Mouse (Mus musculus) heart, embryonic 12.5 days (tissue): ENCODE measurements around the gene Tmem208. TPM values are rescaled to one million over a fixed set of nuclear protein-coding genes. Genes with fewer than 3 reads are reported as not detected.

Experiments
- ATAC-seq: fragments of 200-750 bp; cut with Nextera tagmentation; 2 replicates; pipeline ENCODE4 v1.8.0; 2017; ENCODE audit warnings: moderate TSS enrichment, moderate library complexity; ENCODE audit not compliant: insufficient number of reproducible peaks, low FRiP score
- H3K27ac ChIP-seq: fragments of 300-500 bp; sonication (generic); 2 replicates; pipeline ENCODE4 v1.5.1; 2016; ENCODE audit warnings: mild to moderate bottlenecking, moderate library complexity; ENCODE audit not compliant: poor library complexity, severe bottlenecking
- H3K27me3 ChIP-seq: fragments of 300-500 bp; sonication (generic); replicated peaks from 2 replicates; pipeline ENCODE4 v1.6.1; 2016; ENCODE audit warnings: mild to moderate bottlenecking, moderate library complexity
- H3K36me3 ChIP-seq: fragments of 300-500 bp; sonication (generic); 2 replicates; pipeline ENCODE4 v1.6.1; 2016; ENCODE audit warnings: mild to moderate bottlenecking, moderate library complexity
- H3K4me1 ChIP-seq: fragments of 300-500 bp; sonication (generic); replicated peaks from 2 replicates; pipeline ENCODE4 v1.6.1; 2016; ENCODE audit warnings: mild to moderate bottlenecking
- H3K4me2 ChIP-seq: fragments of 300-500 bp; sonication (generic); 2 replicates; pipeline ENCODE4 v1.6.1; 2016; ENCODE audit warnings: mild to moderate bottlenecking, moderate library complexity
- H3K4me3 ChIP-seq: fragments of 300-500 bp; sonication (generic); 2 replicates; pipeline ENCODE4 v1.5.1; 2016; ENCODE audit warnings: mild to moderate bottlenecking
- H3K9ac ChIP-seq: fragments of 300-500 bp; sonication (generic); 2 replicates; pipeline ENCODE4 v1.6.1; 2016; ENCODE audit warnings: mild to moderate bottlenecking, moderate library complexity
- H3K9me3 ChIP-seq: fragments of 300-500 bp; sonication (generic); replicated peaks from 2 replicates; pipeline ENCODE4 v1.6.1; 2016; ENCODE audit warnings: mild to moderate bottlenecking, moderate library complexity
- WGBS: fragments of 180-500 bp; shearing (Covaris S2); methylation state at CpG from one replicate; pipeline ENCODE4 v1.1.7; 2016; 5-methylcytosine and 5-hydroxymethylcytosine counted together
- polyA plus RNA-seq: library from polyadenylated mRNA; unstranded; fragments of >200 nt; fragmentation: Nextera tagmentation; extraction: Ambion mirVana; gene quantifications from 2 replicates; pipeline ENCODE4 v1.2.1, GENCODE M21; 2016

Tmem208 gene
- polyA plus RNA-seq, 1 experiment from 2014 or later = 80.7 TPM

- 42% methylated on average over 18 of the region's 18 CpGs for WGBS
- Histone ChIP-seq H3K27ac (no peak overlapping the region), H3K4me1 (peaks cover 33% of the 10 kb centered on the region)
These were observed 27.6 kb upstream of the Tmem208 start for GRCm38 (mm10) chr8:105298351-105299252.

DNA sequence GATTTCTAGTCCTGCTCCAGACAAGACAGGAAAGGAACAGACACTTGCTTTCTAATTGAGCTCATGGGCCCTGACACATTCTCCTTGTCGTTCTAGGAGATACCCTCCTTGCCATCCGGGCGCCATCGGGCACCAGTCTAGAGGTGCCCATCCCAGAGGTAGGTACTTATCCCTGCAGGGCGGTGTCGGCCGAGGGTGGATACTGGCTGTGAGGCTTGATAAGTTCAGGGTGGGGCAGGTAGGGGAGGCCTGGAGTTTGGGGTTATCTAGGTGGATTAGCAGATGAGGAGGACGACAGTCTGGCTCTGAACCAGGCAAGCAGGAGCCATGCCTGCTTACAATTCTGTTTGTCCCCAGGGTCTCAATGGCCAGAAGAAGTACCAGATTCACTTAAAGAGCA, 26.2 kb upstream of the Tmem208 start:
- Histone ChIP-seq H3K27ac (no peak overlapping the region), H3K27me3 (no peaks in the 10 kb centered on the region), H3K4me1 (peaks cover 43% of the 10 kb centered on the region), H3K36me3 (peaks cover 60% of the 10 kb centered on the region), H3K9ac (no peak overlapping the region), H3K4me3 (no peak overlapping the region), H3K4me2 (peak overlapping the region; percentile 22), H3K9me3 (no peaks in the 10 kb centered on the region)
- 0 out of 2 replicates have a peak, but pooled peaks have one; percentile 58 for ATAC-seq
- WGBS = 76% methylated on average over 8 of the region's 8 CpGs

More at GRCm38 (mm10) chr8:105298351-105299252, 27.6 kb upstream of the Tmem208 start:
- Histone ChIP-seq H3K36me3 (peaks cover 47% of the 10 kb centered on the region), H3K27me3 (peaks cover 4% of the 10 kb centered on the region), H3K4me2 (peak overlapping the region; percentile 84), H3K4me3 (peak overlapping the region; percentile 87), H3K9ac (peak overlapping the region; percentile 90), H3K9me3 (no peaks in the 10 kb centered on the region)
- no peak for ATAC-seq

GRCm38 (mm10) chr8:105303396-105303795, 22.8 kb upstream of the Tmem208 start:
- H3K36me3 ChIP-seq = peaks cover 76% of the 10 kb centered on the region

GRCm38 (mm10) chr8:105303874-105304273, 22.3 kb upstream of the Tmem208 start:
- H3K27ac ChIP-seq = peak overlapping the region; percentile 53; the same call in 1 of the 2 replicates
- no peak overlapping the region for H3K4me3 ChIP-seq
- 70% methylated on average over 9 of the region's 9 CpGs for WGBS
- H3K9ac ChIP-seq = no peak overlapping the region
- no peak overlapping the region for H3K4me2 ChIP-seq
- peaks cover 76% of the 10 kb centered on the region for H3K36me3 ChIP-seq
- H3K27me3 ChIP-seq = no peaks in the 10 kb centered on the region
- H3K4me1 ChIP-seq = peaks cover 44% of the 10 kb centered on the region
- ATAC-seq = no peak
- H3K9me3 ChIP-seq = no peaks in the 10 kb centered on the region

More at GRCm38 (mm10) chr8:105303396-105303795, 22.8 kb upstream of the Tmem208 start:
- Histone ChIP-seq H3K9ac (no peak overlapping the region), H3K27ac (no peak overlapping the region), H3K4me2 (no peak overlapping the region), H3K27me3 (no peaks in the 10 kb centered on the region), H3K9me3 (no peaks in the 10 kb centered on the region), H3K4me3 (no peak overlapping the region), H3K4me1 (peaks cover 49% of the 10 kb centered on the region)
- ATAC-seq = no peak
- WGBS = 86% methylated on average over 8 of the region's 8 CpGs

DNA sequence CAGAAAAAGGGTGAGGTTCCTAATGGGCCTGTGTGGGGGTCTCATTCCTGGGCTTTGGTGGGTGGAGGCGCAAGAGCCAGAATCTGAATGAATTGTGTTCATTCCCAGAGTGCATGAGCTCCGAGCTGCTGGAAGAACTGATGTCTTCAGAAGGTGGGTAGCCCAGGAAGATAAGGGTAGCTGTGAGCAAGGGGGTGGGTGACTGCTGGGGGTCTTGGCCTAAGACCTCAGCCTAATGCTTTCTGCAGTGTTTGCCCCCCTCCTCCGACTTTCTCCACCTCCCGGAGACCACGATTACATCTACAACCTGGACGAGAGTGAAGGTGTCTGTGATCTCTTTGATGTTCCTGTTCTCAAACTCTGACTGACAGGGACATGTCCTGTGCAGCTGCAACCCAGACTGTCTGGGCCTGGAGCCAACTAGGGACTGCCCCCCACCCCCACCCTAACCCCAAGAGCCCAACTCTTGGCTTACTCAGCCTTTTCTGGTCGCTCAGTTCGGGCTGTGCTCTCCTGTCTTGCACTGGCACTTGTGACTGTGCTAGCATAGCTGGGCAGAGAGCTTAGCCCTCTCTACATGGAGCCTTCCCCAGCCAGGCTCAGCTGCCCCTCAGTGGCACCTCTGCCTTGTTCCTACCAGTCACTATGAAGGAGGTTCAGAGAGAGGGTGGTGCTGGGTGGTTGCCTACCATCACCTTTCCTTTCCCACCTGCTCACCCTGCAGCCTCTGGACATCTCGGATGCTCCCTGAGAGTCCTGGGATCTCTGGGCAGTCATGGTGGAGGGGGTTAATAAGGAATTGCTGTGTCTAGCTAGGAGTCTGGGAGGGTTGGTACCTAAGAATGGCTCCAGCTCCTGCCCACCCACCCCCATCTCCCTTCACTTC, 21.6 kb upstream of the Tmem208 start:
- H3K4me2 ChIP-seq = no peak overlapping the region
- no peaks in the 10 kb centered on the region for H3K9me3 ChIP-seq
- no peak overlapping the region for H3K4me3 ChIP-seq
- no peaks in the 10 kb centered on the region for H3K27me3 ChIP-seq
- WGBS = 52% methylated on average over 9 of the region's 9 CpGs
- H3K27ac ChIP-seq = peak overlapping the region; percentile 53; the same call in 1 of the 2 replicates
- ATAC-seq = peak; percentile 18; the same call in 1 of the 2 replicates
- H3K9ac ChIP-seq = 0 out of 2 replicates have a peak overlapping the region, but pooled peaks have one; percentile 3
- peaks cover 76% of the 10 kb centered on the region for H3K36me3 ChIP-seq
- peaks cover 40% of the 10 kb centered on the region for H3K4me1 ChIP-seq

DNA sequence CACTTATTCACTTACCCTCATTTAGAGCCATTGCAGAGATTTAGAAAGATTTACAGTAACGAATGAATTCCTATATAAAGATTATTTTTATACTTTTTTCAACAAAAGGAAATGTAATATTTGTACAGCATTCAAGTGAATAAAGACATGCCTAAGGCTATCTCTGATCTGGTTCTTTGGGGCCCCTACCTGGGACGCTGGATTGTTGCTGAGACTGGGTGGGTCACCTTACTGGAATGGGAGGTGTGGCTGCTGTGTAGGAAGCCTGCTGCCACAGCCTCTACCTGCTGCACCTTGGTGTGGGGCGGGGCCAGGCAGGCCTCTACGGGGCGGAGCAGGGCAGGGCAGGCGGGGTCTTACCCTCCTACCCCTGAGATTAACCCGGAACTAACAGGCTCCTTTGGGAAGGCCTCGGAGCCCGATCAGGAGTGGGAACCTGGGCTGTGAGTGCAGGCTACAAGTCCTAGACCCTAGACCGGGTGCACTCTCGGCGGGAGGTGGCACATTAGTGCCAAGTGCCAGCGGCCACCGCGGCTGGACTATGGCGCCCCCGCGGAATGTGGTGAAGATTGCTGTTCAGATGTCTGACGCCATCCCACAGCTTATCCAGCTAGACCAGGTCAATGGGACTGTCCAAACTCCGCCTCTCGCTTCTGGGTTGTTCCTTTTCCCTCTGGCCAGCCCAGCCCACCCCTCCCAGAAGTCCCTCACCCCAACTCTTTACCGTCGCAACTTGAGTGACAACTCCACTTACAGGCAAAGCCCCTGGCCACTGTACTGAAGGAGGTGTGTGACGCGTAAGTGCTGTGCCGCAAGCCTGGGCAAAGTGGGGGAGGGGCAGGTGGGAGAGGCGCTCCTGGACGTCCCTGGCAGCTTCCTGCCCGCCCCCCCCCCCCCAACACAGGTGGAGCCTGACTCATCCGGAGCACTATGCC, 20.7 kb upstream of the Tmem208 start, which contains the start of gene Elmo3:
TSS of gene Elmo3 (plus strand) at position 391 of the 935 bp plus-strand sequence.
- Histone ChIP-seq H3K36me3 (peaks cover 75% of the 10 kb centered on the region), H3K9ac (peak within 1 kb of the TSS; percentile 69), H3K4me1 (peaks cover 36% of the 10 kb centered on the region), H3K9me3 (no peaks in the 10 kb centered on the region), H3K4me3 (peak within 1 kb of the TSS; percentile 46), H3K27me3 (no peaks in the 10 kb centered on the region), H3K4me2 (peak within 1 kb of the TSS; percentile 82), H3K27ac (peak within 1 kb of the TSS; percentile 53)
- ATAC-seq = peak; percentile 59
- WGBS = 6% methylated on average over 29 of the region's 30 CpGs

DNA sequence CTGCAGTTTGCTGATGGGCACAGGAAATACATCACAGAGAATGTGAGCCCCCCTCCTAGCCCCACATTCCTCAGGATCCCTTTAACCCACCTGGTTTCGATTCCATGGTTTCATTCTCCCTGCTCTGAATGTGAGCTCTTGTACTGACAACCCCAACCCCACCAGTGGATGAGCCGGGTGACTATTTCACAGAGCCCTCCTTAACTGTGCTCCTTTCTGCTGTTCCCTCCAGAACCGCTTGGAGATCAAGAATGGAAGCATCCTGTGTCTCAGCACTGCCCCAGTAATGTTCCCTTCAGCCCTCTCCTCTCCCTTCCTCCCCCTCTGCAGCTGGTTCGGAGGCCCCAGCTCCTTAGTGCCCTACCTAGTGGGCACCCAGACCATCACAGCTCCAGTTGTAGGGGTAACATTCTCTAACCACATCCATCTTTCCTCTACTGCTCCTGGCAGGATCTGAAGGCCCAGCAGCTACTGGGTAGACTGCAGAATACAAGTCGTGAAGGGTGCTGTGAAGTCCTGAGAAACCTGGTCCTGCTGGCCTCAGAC, 19.9 kb upstream of the Tmem208 start:
- no peaks in the 10 kb centered on the region for H3K27me3 ChIP-seq
- H3K9me3 ChIP-seq = no peaks in the 10 kb centered on the region
- H3K9ac ChIP-seq = peak overlapping the region; percentile 69
- H3K27ac ChIP-seq = peak overlapping the region; percentile 49
- WGBS = 50% methylated on average over 5 of the region's 5 CpGs
- H3K4me2 ChIP-seq = peak overlapping the region; percentile 82
- ATAC-seq = peak; percentile 19
- H3K4me3 ChIP-seq = peak overlapping the region; percentile 46
- peaks cover 71% of the 10 kb centered on the region for H3K36me3 ChIP-seq
- H3K4me1 ChIP-seq = peaks cover 36% of the 10 kb centered on the region

- ATAC-seq = no peak
These were observed 18.5 kb upstream of the Tmem208 start for GRCm38 (mm10) chr8:105307670-105308069.

GRCm38 (mm10) chr8:105308428-105308827, 17.7 kb upstream of the Tmem208 start:
- peaks cover 72% of the 10 kb centered on the region for H3K36me3 ChIP-seq
- H3K4me2 ChIP-seq = no peak overlapping the region
- H3K4me3 ChIP-seq = no peak overlapping the region
- no peak overlapping the region for H3K27ac ChIP-seq
- no peak for ATAC-seq
- peaks cover 41% of the 10 kb centered on the region for H3K4me1 ChIP-seq
- H3K9me3 ChIP-seq = no peaks in the 10 kb centered on the region
- no peaks in the 10 kb centered on the region for H3K27me3 ChIP-seq
- no peak overlapping the region for H3K9ac ChIP-seq
- 92% methylated on average over 10 of the region's 10 CpGs for WGBS

More at GRCm38 (mm10) chr8:105307670-105308069, 18.5 kb upstream of the Tmem208 start:
- H3K9ac ChIP-seq = no peak overlapping the region
- WGBS = 91% methylated on average over 13 of the region's 13 CpGs
- H3K9me3 ChIP-seq = no peaks in the 10 kb centered on the region
- no peak overlapping the region for H3K27ac ChIP-seq
- H3K4me1 ChIP-seq = peaks cover 36% of the 10 kb centered on the region
- no peak overlapping the region for H3K4me3 ChIP-seq
- no peaks in the 10 kb centered on the region for H3K27me3 ChIP-seq
- peaks cover 70% of the 10 kb centered on the region for H3K36me3 ChIP-seq
- no peak overlapping the region for H3K4me2 ChIP-seq
